Mouse (Mus musculus) layer of hippocampus, adult 18-20 months (tissue): ENCODE measurements around the gene Btbd9. TPM values are rescaled to one million over a fixed set of nuclear protein-coding genes. Genes with fewer than 3 reads are reported as not detected.
A peak's percentile ranks its signal among the peaks of the same experiment; 100 is the strongest.

Source experiments
- DNase-seq, 2 experiments: peaks; one replicate each; pipeline ENCODE4 v3.0.0; 2022; ENCODE audit warnings: low spot score in 2 of 2
- total RNA-seq, 2 experiments: library from RNA; stranded (reverse); gene quantifications; 2 replicates each; pipeline ENCODE4 v1.2.3; 2021

Btbd9 gene
- total RNA-seq, 2 experiments from 2014 or later: 153 to 166 TPM

DNA sequence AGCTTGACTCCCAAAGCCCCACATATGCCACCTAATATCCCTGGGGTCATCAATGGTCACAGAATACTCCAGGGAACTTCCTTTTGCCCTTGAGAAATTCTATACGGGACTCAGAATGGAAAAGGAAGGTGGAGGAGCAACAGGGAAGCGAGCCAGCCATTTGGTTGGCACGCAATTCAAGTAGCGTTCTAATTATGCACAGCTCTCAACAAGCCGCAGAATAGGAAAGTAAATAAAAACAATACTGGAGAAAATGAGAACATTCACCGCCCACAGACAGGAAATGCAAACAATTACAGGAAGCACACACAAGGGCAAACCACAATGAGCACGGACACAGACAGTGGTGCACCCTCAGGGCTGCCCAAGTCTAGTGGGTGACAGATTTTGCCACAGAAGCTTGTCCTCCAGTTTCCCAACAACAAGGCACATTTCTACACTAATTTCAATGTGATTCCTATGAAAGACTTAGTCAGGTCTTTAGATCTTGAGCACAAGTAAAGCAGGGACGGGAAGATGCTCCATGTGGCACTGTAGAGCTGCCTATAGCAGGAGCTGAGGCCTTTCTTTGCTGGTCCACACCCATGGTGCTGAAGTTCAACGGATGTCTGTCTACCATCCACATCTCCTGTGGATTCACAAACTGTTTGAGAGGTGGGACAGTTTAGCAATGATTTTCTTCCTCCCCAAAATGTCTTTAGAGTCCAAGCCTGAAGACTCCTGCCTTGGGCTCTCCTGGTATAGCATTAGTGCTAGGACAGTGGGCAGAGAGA is 232.4 kb downstream of the Btbd9 start:
- DNase-seq: peak in 1 of 2 experiments; percentile 50

DNA sequence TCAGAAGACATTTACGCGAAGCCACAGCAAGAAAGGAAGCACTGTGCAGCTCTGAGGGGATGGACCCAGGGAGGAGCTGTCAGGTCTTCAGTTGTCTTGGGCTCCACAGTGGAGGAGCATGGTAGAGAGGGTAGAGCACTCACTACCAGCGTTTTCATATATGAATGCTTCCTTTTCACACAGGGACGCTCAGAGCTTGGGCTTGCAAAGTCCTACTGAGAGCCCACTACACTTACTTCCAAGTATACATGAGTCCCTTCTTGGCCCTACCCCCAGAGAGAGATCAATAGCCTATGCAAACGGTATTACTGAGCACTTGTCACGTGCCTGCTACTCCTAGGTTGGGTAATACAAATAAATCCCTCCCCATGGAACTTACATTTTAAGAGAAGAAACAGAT is 234.7 kb downstream of the Btbd9 start:
- no peak for DNase-seq

DNA sequence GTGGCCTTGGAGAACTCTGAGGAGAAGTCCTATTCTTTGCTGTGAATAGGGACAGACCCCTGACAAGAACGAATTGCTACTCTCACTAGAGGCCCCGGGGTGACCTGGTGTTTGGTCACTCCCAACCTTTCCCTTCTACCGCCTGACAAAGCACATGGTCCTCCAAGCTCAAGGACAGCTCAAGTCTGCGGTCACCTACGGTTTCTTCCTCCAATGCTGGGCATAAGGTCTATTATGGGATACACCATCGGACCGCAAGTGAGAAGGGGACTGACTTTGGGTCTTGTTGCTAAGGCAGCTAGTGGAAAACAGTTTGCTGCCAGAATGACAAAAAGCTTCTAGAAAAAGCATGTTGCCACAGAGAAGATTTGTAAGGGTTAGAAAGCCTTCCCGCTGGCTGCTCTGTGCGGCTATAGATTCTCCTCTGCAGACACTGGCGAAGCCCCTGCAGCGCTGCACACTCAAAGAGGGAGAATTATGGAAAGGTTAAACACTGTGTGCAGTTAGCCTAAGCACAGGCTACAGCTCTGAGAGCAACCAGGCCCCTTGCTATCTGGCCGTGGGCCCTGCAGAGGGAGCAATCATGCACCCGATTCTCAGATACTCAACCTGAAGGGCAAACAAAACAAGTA is 235.7 kb downstream of the Btbd9 start:
- no peak for DNase-seq

DNA sequence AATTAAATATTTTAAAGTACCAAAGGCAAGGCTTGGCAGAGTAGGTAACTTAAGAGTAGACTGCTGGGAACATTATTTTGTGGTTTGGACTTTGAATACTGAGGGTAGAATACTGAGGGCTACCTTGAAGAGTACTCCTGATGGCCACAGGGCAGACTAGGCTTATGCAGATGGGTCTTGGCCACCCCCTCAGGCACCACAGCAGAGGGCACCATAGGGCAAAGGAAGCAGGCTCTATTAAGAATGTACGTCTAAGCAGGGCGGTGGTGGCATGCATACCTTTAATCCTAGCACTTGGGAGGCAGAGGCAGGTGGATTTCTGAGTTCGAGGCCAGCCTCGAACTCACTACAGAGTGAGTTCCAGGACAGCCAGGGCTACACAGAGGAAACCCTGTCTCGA is 237.0 kb downstream of the Btbd9 start:
- no peak for DNase-seq

DNA sequence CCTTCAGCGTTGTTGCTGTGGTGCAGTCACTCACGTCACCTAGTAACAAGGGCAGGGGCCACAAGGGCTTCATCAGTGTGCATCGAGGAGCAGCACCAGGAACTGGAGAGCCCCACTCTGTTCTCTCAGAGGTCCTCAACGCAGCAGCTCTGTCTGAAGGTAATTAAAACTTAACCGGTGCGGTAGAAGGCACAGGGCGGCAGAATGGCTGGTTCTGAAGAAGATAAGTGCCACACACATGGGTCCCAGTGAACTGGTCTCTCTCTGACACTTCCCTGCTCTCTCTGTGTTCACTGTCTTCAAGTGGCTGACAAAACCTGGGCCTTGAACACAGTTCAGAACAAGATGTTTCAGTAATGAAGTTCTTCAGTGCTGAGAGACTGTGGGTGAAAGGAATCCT is 239.5 kb downstream of the Btbd9 start:
- DNase-seq: no peak

DNA sequence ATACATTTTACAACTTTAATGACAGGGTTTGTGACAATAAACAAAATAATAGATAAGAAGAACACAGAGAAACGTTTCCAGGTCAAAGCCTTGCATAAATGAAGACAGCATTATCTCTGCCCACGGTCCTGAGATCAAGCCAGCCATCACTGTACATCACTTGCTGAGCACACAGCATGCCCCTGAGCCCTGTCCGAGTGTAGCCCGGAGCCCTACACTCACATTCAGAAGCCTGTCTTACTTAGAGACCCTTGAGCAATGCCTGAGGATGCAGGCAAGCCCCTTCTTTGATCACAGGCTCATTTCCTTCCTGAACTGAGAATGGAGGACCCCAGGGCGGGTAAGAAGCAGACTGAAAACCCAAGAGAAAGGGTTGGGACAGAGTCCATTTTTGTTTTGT is 240.0 kb downstream of the Btbd9 start:
- DNase-seq: no peak

DNA sequence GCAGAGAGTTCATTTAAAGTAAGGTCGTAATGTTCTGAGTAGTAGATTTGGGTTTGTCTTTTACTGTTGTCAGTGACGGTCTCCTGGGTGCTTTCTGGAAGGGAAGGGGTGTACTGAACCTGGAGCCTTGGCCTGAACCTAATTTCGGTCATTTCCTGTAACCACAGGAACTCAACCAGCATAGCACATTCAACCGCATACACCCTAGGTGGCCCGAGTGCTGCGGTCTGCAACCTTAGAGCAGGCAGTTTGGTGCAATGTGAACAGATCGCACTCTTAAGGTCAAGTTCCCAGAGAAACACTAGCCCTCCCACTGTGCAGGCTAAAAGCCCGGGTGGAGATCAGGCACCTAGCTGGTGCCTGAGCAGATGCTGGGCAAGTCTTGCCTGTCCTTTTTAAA is 240.5 kb downstream of the Btbd9 start:
- DNase-seq: no peak

DNA sequence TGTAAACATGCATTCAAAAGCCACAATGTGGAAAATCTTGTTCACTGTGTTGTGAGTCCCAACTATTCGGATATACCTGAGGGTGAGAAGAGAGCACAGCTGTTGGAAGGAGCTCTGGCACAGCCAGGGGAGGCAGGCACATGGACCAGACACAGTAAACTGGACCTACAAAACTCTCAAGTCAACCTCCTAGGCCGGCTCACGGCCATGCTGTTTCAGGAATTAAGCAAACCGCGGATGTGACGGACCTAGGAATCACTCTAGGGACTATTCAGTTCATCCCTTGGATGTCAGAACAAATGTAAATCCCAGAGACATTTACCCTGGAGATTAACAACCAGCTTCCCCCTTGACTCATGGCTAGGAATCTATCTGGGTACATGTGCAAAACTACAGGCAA is 242.0 kb downstream of the Btbd9 start:
- no peak for DNase-seq

DNA sequence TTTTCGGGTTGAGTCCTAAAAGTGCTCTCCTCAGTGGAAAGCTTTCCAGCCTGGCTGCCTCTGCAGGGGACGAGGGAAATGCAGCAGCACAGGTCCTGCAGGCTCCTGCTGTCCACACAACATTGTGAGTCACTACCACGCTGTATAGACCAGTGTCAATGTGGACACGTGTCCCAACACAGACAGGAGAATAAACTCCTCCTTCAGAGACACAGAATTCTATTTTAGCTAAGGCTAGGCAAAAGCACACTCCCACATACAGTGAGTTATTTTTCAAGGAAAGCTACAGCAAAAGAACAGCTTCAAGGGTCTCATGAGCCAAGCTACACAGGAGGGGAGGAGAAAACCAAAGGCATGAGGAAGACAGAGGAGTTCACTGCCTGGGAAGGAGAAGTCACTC is 243.2 kb downstream of the Btbd9 start:
- no peak for DNase-seq

DNA sequence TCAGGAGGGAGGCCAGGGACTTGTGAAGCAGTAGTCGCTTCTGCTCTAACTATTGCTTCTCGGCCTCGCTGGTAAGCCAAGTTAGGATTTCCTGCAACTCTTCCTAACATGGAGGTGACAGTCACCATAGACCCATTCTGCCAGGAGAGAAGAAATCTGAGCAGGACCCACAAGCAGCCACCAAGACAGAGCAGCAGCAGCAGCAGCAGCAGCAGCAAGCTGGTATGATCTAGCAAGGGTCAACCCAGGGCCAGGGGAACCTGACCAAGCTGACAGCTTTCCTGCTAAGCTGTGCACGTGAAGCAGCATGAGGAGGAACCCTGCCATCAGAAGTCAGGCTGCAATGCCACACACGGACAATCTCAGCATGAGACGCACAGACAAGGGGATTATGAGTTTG is 244.9 kb downstream of the Btbd9 start:
- no peak for DNase-seq

DNA sequence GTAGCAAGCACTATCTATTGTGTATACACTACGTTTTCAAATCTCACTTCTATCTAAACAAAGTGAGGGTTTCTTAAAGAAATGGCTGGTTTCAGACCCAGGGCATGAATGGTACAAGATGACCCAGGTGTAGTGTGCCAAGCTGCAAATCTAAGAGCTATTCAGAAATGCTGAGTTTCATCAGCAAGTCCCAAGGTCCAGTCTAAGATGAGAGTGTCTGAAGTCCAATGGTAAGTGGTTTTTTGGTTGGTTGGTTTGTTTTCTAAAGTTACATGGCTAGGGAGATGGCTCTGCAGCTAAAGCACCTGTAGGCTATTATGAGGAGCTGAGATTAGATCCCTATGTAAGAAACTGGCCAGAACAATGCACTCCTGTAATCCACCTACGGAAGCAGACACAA is 246.8 kb downstream of the Btbd9 start:
- no peak for DNase-seq

DNA sequence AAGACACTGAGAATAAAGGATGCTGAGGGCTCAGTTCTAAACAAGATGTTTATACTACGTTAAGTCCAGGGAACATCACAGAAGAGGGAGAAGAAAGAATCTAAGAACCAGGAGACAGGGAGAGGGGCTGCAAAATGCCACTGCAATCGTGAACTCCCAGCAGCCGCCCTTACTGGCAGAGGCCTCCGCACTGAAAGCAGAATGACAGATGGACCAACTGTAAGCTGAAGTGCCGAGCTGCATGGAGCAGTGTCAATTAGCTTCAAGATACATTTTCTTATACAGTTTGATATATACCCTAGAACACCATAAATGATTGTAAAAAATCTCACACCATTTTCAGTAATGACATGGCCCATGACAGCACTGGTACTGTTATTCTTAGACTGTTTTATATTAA is 247.4 kb downstream of the Btbd9 start:
- no peak for DNase-seq

DNA sequence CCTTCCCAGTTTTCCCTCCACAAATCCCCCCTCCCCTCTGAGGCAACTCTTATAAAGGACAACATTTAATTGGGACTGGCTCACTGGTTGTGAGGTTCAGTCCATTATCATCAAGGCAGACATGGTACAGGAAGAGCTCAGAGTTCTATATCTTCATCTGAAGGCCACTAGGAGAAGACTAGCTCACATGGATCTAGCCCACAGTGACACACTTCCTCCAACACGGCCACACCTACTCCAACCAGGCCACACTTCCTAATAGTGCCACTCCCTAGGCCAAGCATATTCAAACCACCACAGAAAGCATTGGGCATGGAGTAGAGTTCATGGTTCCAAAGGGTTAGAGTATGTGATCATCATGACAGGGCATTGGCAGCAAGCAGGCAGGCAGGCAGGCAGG is 249.4 kb downstream of the Btbd9 start:
- no peak for DNase-seq

DNA sequence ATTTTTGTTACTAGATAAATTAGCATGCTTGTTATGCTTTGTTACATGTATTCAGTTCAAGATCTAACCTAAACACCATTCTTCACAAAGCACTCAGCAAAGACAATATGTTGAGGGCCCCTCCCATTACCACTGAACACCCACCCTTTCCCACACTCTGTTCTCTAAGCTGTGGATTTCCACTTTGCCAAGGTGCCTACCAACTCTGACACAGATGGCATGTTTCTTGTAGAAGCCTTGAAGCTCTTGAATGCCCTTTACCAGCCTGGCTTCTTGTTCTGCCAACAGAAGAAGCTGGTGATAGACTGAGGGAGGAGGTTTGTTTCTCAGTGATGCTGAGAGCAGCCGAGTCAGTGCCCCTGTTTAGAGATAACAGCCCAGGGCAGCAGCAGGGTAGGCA is 256.0 kb downstream of the Btbd9 start:
- peak in 1 of 2 experiments; percentile 63 for DNase-seq

DNA sequence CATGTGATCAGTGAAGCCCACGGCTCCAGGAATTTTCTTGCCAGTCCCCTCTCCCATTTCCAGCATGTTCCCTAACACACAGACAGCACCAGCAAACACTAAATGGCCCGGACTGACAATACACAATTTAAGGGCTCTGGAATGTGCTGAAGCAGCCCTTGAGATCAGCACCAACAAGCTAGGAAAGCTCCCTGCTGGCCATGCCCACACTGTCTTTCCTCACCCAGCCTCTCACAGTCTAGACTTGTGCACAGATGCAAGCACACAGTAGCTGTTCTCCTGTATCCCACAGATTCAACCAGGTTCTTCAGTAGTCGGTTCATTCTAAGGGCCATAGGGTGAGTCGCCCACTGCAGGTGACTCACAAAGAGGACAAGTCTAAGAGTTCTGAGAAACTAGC is 263.6 kb downstream of the Btbd9 start:
- no peak for DNase-seq

DNA sequence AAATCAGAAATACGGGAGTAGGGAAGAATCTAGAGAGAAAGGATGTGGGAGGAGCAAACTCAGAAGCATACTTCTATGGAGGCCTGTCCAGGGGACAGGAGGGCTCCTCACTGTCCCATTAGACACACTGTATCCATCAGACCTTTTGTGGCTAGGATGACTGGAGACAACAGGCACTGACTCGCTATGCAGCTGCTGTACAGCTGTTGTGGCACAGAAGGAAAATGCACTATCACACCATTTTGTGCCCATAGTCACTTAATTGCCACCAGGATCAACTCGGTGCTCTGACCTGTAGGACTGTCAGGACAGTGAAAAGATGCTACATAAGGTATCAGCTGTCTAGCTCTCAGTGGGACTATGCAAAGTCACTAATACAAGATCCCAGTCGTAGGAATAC is 266.7 kb downstream of the Btbd9 start:
- no peak for DNase-seq

DNA sequence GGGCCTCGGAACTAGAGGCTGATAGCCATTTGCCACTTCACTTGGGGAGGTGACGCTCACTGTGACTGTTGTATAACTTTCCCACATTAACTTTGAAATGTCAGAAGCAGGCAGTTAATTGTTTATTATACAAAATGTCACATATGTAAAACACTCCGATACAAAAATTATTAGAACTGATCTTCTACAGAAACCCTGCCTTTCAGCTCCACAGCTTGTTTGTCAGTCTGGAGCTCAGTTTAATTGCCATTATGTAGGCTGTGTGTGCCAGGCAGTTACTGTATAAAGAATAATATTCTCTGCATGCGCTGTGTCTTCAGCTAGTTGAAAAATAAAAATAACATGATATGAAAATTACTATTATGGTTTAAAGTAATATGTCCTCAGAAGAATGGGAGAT is 267.4 kb downstream of the Btbd9 start:
- peak in 1 of 2 experiments; percentile 66 for DNase-seq

DNA sequence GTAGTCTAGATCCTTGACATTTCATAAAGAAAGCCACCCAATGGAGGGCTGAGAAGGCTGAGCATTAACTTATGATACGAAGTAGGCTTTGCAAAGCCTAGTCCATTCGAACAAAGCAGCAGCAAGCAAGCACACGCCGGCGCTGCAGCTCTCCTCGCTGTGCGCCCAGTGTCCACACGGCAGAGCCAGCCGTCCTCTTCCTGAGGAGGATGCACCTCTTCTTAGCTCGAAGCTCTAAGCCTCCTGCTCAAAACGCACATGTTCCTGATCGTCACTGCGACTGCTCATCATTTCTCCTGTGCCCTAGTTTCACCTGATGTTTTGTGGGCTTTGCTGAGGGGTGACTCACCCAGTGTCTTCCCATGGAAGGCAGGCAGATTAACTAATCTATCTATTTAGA is 268.0 kb downstream of the Btbd9 start:
- DNase-seq: no peak

DNA sequence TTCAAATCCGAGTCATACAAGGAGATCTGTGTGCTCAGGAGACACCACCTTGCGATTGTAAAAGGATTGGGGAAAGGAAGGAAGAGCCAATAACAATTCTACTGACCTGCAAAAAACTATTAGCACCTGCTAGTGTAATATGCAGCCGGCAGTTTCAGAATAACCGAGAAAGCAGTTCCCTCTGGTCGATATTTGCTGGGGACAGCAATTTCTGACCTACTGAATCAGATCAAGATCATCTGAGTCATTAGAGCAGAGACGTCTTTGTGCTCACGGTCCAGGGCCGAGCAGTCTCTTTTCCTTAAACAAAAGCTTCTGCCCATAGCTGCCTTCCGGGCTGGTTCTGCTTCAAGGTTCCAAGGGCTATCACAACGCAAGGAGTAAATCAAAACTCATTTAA is 269.1 kb downstream of the Btbd9 start:
- no peak for DNase-seq

DNA sequence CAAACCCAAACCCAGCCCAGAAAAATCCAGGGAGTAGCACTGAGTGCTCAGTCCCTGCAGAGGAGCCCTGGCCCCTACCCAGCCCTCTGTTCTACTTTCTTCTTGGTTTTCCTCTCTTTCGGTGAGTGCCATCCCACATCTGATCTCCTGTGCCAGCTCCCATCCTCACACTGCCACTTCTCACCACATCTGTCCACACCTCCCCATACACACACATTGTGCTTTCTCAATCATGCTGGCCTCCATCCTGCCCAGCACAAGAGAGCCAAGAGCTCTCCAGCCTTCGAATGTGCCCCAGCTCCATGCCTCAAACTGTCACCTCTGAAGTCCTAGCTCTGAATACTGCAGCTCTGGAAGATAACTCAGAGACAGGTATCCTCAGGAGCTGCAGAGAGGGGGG is 271.5 kb downstream of the Btbd9 start:
- DNase-seq: no peak

DNA sequence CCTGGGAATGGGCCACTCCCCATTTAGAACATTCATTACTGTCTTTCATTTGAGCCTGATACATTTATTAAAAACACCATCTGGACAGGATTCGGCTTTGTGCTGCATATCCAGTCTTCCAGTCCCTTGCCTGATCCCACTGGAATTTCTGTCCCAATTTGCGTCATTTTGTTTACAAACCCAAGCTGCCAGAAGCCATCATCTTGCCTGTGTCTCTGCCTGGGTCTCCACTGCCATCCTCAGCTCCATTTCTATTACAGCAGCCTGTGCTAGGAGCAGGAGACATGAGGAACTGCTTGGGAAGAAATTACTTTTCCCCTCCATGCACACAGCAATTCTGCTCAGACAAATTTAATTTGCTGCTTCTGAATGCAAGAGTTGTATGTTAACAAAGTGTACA is 274.9 kb downstream of the Btbd9 start:
- peak; percentile 47 to 62 for DNase-seq

DNA sequence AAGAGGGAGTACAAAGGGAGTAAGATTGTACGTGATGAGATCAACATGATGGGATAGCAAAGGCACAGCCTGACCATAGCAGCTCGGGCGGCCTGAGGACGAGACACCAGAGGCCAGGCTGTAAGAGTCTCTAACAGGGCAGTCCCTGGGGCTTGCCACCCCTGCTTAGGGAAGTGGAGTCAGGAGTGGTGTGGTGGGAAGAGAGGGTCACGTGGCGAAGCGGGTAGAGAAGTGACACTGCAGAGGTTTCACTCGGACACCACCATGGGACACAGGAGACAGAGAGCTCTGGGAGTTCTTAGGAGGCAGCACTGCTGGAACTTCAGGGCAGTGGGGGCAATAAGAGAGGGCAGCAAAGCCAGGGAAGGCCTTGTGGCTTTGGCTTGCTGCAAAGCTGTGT is 278.9 kb downstream of the Btbd9 start:
- DNase-seq: no peak

DNA sequence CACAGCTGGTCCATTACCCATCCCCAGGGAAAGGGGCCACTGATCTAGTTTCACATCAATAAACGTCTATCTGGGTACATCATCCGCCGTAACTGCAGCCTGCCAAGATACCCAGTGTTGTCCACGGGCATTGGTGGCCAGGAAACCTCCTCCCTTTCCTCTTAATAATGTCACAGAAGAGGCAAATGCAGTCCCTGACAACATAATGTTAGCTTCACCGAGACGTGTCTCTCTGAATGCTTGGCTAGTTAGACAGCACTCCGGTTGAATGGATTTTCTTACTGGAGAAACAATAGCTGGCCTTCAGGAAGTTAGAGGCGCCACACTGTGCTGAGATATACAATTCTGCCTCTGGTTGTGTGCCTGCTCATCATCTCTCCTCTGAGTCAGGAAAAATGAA is 280.2 kb downstream of the Btbd9 start:
- DNase-seq: no peak
